Mouse (Mus musculus): ENCODE results near the gene AI467606. TPM values are rescaled to one million over a fixed set of nuclear protein-coding genes. Genes with fewer than 3 reads are reported as not detected.

The AI467606 gene
- polyA plus RNA-seq, 1 experiment from 2014 or later: 1.5 TPM

DNA sequence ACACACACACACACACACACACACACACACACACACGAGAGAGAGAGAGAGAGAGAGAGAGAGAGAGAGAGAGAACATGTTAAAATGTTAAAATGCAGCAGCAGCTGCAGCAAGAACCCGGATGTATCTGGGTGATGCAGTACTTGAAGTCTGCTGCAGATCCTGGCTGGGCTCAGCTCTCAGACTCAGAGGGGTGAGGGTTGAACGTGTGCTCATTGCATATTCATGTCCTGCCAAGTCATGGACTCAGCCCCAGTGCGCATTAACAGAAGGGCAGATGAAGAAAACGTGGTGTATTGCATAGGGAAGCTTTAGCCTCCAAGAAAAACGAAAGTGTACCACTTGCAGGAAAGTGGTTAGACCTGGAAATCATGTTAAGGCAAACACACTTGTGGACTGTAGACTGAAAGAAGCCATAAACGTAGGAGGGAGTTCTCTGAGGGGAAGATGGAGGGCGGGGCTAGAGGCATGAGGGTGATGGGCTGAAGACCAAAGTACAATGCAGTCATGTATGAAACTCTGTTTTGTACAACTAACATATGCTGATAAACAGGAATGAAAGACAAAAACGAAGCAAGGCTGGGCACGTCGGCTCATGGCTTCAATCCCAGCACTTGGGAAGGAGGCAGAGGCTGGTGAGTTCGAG lies 22.6 kb downstream of the AI467606 start:
- Histone ChIP-seq H3K27me3 (peaks cover 5% of the 10 kb centered on the region), H3K27ac (replicated peaks) (no peak overlapping the region; the same call in 1 of the 2 replicates), H3K9me3 (no peaks in the 10 kb centered on the region), H3K36me3 (no peaks in the 10 kb centered on the region), H3K4me2 (replicated peaks) (no peak overlapping the region), H3K4me1 (peaks cover 6% of the 10 kb centered on the region; the same call in 1 of the 2 replicates), H3K4me3 (no peak overlapping the region), H3K9ac (replicated peaks) (no peak overlapping the region)
- ATAC-seq (ENCODE audit: low FRiP score, low read depth): no peak
- 54% methylated on average over 12 of the region's 12 CpGs for WGBS

DNA sequence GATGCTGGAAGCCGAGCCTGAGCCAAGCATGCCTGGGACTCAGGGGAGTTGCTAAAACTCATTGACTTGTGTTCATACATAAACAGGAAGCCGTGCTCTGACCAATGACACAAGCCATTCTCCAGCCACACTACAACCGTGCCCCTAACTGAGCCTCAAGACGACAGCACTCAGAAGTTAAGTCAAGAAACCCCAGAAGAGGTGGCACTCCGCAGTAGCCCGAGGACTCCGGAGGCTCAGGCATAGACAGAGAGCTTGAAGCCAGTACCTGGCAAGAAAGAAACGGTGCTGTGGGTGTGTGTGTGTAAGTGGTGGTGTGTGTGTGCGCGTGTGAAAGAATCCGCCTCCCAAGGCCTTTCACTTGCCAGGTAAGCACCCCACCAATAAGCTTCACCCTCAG lies 23.8 kb downstream of the AI467606 start:
- peaks cover 13% of the 10 kb centered on the region for H3K27me3 ChIP-seq
- no peak overlapping the region for H3K4me3 ChIP-seq
- H3K4me2 ChIP-seq (replicated peaks): no peak overlapping the region
- 89% methylated on average over 11 of the region's 11 CpGs for WGBS
- H3K9ac ChIP-seq (replicated peaks): no peak overlapping the region
- ATAC-seq (ENCODE audit: low FRiP score, low read depth): no peak
- no peak overlapping the region for H3K27ac ChIP-seq (replicated peaks)
- H3K9me3 ChIP-seq: no peaks in the 10 kb centered on the region
- H3K4me1 ChIP-seq: peaks cover 6% of the 10 kb centered on the region; the same call in 1 of the 2 replicates
- H3K36me3 ChIP-seq: no peaks in the 10 kb centered on the region

DNA sequence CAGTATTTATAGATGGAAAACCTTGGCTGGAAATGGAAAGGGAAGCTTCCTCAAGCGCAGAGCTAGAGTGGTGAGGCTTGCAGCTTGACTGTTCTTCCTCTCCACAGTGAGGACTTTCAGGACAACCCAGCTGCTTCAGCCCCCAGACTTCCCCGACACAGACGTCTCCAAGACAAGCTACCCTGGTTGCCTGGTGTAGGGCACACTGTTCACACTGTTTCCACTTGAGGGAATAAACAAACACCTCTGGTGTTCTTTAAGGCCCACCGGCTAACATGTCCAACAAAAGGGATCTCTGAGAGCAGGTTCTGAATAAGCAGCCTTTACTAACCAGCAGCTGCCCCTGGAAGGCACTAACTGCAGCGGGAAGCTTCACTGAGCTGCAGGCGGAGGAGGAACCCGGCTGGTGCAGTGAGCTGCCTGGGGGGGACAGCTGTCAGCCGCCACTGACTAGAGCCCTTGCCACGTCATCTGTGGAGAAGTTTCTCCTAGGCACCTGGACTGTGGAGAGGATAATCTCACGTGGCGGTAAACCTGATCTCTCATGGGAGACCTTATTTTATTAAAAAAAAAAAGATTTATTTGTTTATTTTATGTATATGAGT lies 25.3 kb downstream of the AI467606 start:
- Histone ChIP-seq H3K9me3 (no peaks in the 10 kb centered on the region), H3K27ac (replicated peaks) (no peak overlapping the region), H3K4me3 (no peak overlapping the region), H3K9ac (replicated peaks) (no peak overlapping the region), H3K4me1 (peaks cover 13% of the 10 kb centered on the region), H3K4me2 (replicated peaks) (no peak overlapping the region), H3K36me3 (no peaks in the 10 kb centered on the region), H3K27me3 (peaks cover 28% of the 10 kb centered on the region)
- ATAC-seq (ENCODE audit: low FRiP score, low read depth): no peak
- 52% methylated on average over 11 of the region's 11 CpGs for WGBS

DNA sequence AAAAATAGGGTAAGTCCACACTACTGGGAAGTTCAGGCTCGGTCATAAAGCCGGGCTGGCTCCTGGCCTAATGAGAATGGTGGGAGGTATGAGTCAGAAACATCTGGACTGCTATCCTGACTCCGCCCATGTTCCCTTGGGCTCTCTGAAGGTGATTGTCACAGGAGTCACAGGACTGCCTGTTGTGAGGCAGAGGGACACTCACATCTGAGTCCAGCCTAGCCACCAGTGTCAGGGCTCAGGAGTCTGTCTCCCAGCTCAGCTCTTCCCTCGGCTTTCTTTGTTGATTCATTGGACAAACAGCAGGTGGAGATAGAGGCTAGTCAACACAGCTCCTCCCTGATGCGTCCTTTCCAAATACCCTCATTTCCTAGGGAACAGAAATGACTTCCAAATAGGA lies 26.8 kb downstream of the AI467606 start:
- ATAC-seq (ENCODE audit: low FRiP score, low read depth): no peak
- Histone ChIP-seq H3K36me3 (no peaks in the 10 kb centered on the region), H3K27me3 (peaks cover 41% of the 10 kb centered on the region), H3K9me3 (no peaks in the 10 kb centered on the region), H3K27ac (replicated peaks) (no peak overlapping the region), H3K4me2 (replicated peaks) (no peak overlapping the region), H3K4me1 (peaks cover 19% of the 10 kb centered on the region), H3K9ac (replicated peaks) (no peak overlapping the region), H3K4me3 (no peak overlapping the region)
- 55% methylated on average over 5 of the region's 5 CpGs for WGBS

DNA sequence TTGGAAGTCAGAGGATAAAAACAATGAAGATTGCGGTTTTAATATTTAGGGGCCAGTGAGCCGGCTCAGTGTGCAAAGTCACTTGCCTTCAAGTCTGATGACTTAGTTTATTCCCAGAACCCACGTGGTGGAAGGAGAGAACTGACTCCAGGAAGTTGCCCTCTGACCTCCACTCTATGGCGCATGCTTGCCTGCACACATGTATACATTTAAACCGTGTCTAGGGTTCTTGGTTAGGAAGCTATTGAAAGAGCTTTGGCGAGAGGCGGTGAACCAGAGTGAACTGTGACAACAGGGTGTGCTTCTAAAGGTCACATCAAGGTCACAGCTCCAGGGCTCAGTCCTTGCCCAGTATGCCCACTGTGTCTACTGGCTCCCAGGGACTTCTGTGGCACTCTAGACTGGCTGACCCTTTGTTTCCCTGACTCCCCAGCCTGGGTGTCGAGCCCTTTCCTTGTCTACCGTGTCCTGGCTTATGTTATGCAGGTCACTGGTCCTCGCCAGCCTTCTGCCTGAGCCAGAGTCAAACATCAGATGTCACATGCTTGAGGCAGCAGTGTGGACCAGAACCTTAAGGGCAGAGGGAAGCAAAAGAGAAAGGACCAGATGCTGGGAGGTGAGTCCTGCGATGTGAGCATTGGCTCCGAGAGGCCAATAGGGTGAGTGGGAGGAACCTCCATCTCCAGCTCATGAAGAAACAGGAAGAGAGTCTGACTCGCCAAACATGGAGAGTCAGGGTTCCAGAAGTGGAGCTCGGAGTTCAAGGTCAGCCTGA lies 27.7 kb downstream of the AI467606 start:
- H3K4me1 ChIP-seq: peaks cover 13% of the 10 kb centered on the region
- no peak overlapping the region for H3K27ac ChIP-seq (replicated peaks)
- no peak overlapping the region for H3K4me3 ChIP-seq
- ATAC-seq (ENCODE audit: low FRiP score, low read depth): no peak
- H3K27me3 ChIP-seq: peaks cover 46% of the 10 kb centered on the region
- no peak overlapping the region for H3K9ac ChIP-seq (replicated peaks)
- WGBS: 53% methylated on average over 14 of the region's 14 CpGs
- no peaks in the 10 kb centered on the region for H3K9me3 ChIP-seq
- H3K36me3 ChIP-seq: no peaks in the 10 kb centered on the region
- no peak overlapping the region for H3K4me2 ChIP-seq (replicated peaks)

DNA sequence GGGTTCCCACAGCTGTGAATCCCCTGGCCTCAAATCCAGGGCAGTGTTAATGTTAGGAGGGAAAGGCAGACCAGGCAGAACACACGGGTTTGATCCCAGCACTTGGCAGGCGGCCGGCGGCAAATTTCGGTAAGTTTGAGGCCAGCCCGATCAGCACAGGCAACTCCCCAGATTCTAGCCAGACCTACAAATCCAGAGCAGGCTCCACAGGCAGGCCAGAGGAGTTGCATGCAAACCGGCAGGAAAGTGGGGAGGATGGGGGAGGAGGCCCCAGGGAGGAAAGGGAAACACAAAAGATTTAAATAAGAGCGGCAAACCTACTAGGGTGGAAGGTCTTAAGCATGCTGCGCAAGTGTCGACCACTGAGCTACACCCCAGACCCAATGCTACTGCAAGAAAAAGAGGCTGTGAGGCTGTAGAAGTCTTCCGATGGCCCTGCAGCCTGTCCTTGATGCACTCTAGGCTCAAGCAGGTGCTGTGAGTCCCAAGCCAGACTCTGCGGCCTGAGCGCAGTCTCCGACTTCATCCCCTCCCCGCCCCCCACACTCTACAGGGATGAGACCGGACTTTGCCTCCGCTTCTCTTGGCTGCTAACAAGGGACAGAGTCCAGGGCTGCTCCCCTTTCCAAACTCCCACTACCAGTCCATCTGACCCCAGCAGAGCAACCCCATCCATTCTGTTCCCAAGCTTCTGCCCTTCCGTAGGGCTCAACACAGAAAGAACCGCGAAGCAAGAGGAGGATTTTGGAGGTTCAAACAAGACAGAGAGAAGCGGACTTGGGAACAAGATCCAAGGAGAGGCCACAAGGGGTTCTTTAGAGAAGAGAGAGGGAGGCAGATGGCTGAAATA lies 30.1 kb downstream of the AI467606 start:
- 4% methylated on average over 21 of the region's 21 CpGs for WGBS
- Histone ChIP-seq H3K27me3 (peaks cover 46% of the 10 kb centered on the region), H3K4me2 (replicated peaks) (peak overlapping the region; percentile 34), H3K36me3 (no peaks in the 10 kb centered on the region), H3K27ac (replicated peaks) (no peak overlapping the region), H3K9ac (replicated peaks) (peak overlapping the region; percentile 39; the same call in 1 of the 2 replicates), H3K4me1 (peaks cover 13% of the 10 kb centered on the region), H3K9me3 (no peaks in the 10 kb centered on the region), H3K4me3 (peak overlapping the region; percentile 20; the same call in 1 of the 2 replicates)
- ATAC-seq (ENCODE audit: low FRiP score, low read depth): no peak

DNA sequence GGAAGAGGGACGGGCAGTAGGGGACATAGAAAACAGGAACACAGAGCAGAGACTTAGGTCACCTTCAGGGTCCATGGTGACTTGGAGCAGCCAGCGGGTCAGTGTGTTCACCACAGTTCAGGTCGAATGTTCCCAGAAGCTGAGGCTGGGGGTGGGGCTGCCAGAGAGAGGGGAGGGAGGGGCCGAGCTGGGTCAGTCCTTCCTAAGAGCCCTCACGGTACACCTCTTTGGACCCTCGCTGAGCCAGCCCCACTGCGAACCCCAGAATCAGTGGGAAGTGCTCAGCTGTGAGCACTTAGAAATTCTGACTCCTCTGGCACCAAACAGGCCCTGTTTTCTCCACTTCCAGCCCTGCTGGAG lies 30.7 kb downstream of the AI467606 start, which contains the start of gene Qprt:
Gene Qprt, minus strand, starts transcription at position 316 of the 360 bp plus-strand sequence.
- Histone ChIP-seq H3K9ac (replicated peaks) (peak within 1 kb of the TSS; percentile 39; the same call in 1 of the 2 replicates), H3K36me3 (no peaks in the 10 kb centered on the region), H3K27ac (replicated peaks) (no peak within 1 kb of the TSS), H3K27me3 (peaks cover 46% of the 10 kb centered on the region), H3K9me3 (no peaks in the 10 kb centered on the region), H3K4me3 (peak within 1 kb of the TSS; percentile 20; the same call in 1 of the 2 replicates), H3K4me1 (peaks cover 13% of the 10 kb centered on the region), H3K4me2 (replicated peaks) (peak within 1 kb of the TSS; percentile 34)
- WGBS: 2% methylated on average over 7 of the region's 7 CpGs
- ATAC-seq (ENCODE audit: low FRiP score, low read depth): no peak

DNA sequence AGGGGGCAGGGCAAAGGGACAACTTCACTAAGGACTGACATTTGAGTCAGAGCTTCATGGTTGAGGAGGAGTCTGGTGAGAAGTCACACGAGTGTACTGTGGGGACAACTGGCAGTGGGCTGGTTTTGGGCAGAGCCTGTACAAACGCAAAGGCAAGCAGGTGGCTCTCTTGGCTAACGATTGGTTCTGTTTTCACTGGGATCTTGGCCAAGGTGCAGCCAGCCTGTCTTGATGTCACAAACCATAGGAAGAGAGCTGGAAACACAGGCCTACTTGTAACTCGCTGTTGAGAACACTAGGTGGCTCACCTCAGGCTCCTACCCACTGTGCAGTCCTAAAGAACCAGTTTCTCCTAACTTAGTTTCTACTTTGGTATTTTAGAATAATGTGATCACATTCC lies 38.5 kb downstream of the AI467606 start:
- H3K36me3 ChIP-seq: no peaks in the 10 kb centered on the region
- WGBS: 24% methylated on average over 4 of the region's 4 CpGs
- no peaks in the 10 kb centered on the region for H3K9me3 ChIP-seq
- no peak overlapping the region for H3K9ac ChIP-seq (replicated peaks)
- no peak overlapping the region for H3K4me3 ChIP-seq
- no peaks in the 10 kb centered on the region for H3K4me1 ChIP-seq
- no peaks in the 10 kb centered on the region for H3K27me3 ChIP-seq
- H3K27ac ChIP-seq (replicated peaks): no peak overlapping the region
- H3K4me2 ChIP-seq (replicated peaks): no peak overlapping the region
- ATAC-seq (ENCODE audit: low FRiP score, low read depth): no peak

DNA sequence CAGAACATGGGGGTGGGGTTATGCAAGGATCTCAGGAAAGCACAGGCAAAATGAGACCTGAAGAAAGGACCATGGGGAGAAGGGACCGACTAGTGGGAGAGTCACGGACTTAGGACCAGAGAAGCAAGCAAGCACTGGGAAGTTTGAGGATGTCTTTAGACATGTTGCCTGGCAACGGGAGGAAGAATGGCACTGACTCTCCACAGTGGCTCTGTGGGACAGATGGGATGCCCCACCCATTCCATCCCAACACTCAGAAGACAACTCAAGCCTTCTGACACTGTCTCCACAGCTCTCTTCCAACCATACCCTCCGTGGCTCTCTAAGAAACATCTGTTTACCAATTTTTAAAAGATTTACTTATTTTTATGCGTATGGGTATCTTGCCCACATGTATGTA lies 42.0 kb downstream of the AI467606 start:
- no peak overlapping the region for H3K4me2 ChIP-seq (replicated peaks)
- no peaks in the 10 kb centered on the region for H3K27me3 ChIP-seq
- 47% methylated on average over 5 of the region's 5 CpGs for WGBS
- H3K27ac ChIP-seq (replicated peaks): no peak overlapping the region
- no peaks in the 10 kb centered on the region for H3K4me1 ChIP-seq
- no peaks in the 10 kb centered on the region for H3K36me3 ChIP-seq
- no peaks in the 10 kb centered on the region for H3K9me3 ChIP-seq
- H3K9ac ChIP-seq (replicated peaks): no peak overlapping the region
- no peak for ATAC-seq (ENCODE audit: low FRiP score, low read depth)
- H3K4me3 ChIP-seq: no peak overlapping the region

DNA sequence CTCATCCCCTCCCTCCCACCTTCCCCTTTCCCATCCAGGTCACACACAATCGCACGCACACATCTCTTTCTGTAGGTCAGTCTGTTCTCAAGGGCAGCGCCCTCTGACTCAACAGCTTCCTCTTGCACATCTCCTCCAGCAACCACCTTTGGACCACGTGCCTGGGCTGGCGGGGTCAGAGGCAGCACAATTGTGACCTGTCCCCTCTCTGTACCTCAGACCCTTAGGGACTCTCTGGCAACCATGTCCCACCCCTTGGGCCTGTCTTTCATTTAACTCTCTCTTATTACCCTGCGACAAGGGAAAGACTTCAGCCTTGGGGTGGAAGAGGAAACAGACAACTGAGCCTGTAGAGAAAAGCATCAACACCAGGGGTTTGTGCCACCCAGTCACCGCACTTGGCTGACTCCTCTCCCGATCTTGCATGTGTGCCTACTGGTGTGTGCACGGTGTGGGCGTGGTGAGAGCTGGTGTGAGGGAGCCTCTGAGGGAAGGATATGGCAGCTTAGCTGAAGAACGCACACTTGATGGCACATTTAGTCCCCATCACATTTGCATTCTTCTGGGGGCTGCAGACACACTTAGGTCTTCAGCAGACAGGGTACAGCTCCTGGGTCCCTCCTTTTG lies 43.8 kb downstream of the AI467606 start:
- WGBS: 85% methylated on average over 11 of the region's 11 CpGs
- H3K4me1 ChIP-seq: no peaks in the 10 kb centered on the region
- no peak overlapping the region for H3K27ac ChIP-seq (replicated peaks)

More for the DNA sequence above, 43.8 kb downstream of the AI467606 start:
- ATAC-seq (ENCODE audit: low FRiP score, low read depth): no peak
- Histone ChIP-seq H3K4me2 (replicated peaks) (no peak overlapping the region), H3K4me3 (no peak overlapping the region), H3K36me3 (no peaks in the 10 kb centered on the region), H3K27me3 (no peaks in the 10 kb centered on the region), H3K9ac (replicated peaks) (no peak overlapping the region), H3K9me3 (no peaks in the 10 kb centered on the region)
